Mouse (Mus musculus) neural tube, embryonic 14.5 days (tissue): ENCODE results near the gene Plcg1. TPM values are rescaled to one million over a fixed set of nuclear protein-coding genes. Genes with fewer than 3 reads are reported as not detected.
A peak's percentile ranks its signal among the peaks of the same experiment; 100 is the strongest.

Experiments used
- ATAC-seq: fragments of 200-750 bp; cut with Nextera tagmentation; 2 replicates; pipeline ENCODE4 v1.8.0; 2017; ENCODE audit warnings: low read depth, mild to moderate bottlenecking, moderate TSS enrichment, moderate library complexity
- H3K27ac ChIP-seq: fragments of 300-500 bp; sonication (generic); 2 replicates; pipeline ENCODE4 v1.5.1; 2014; ENCODE audit warnings: low read depth, mild to moderate bottlenecking, control low read depth, low read length, moderate library complexity, mixed read lengths
- H3K27me3 ChIP-seq: fragments of 300-500 bp; sonication (generic); 2 replicates; pipeline ENCODE4 v1.6.1; 2014; ENCODE audit warnings: low read length; ENCODE audit not compliant: control insufficient read depth, insufficient read depth
- H3K36me3 ChIP-seq: fragments of 300-500 bp; sonication (generic); 2 replicates; pipeline ENCODE4 v1.6.1; 2014; ENCODE audit warnings: low read length, mixed read lengths; ENCODE audit not compliant: control insufficient read depth, insufficient read depth
- H3K4me1 ChIP-seq: fragments of 300-500 bp; sonication (generic); 2 replicates; pipeline ENCODE4 v1.6.1; 2014; ENCODE audit warnings: low read length; ENCODE audit not compliant: control insufficient read depth, insufficient read depth
- H3K4me2 ChIP-seq: fragments of 300-500 bp; sonication (generic); 2 replicates; pipeline ENCODE4 v1.6.1; 2014; ENCODE audit warnings: mild to moderate bottlenecking, low read depth, low read length, control low read depth
- H3K4me3 ChIP-seq: fragments of 300-500 bp; sonication (generic); 2 replicates; pipeline ENCODE4 v1.5.1; 2014; ENCODE audit warnings: low read depth, low read length, control low read depth, mixed read lengths
- H3K9ac ChIP-seq: fragments of 300-500 bp; sonication (generic); replicated peaks from 2 replicates; pipeline ENCODE4 v1.6.1; 2014; ENCODE audit warnings: low read depth, mild to moderate bottlenecking, control low read depth, low read length, mixed read lengths
- H3K9me3 ChIP-seq: fragments of 300-500 bp; sonication (generic); 2 replicates; pipeline ENCODE4 v1.6.1; 2016; ENCODE audit warnings: low read length; ENCODE audit not compliant: control insufficient read depth
- WGBS: fragments of 180-500 bp; shearing (Covaris S2); extraction: QIAGEN DNeasy Blood & Tissue Kit; methylation state at CpG from one replicate; pipeline ENCODE4 v1.1.7; 2014; 5-methylcytosine and 5-hydroxymethylcytosine counted together
- polyA plus RNA-seq: library from polyadenylated mRNA; unstranded; fragments of >200 nt; fragmentation: Nextera tagmentation; extraction: Ambion mirVana; gene quantifications from 2 replicates; pipeline ENCODE4 v1.2.1, GENCODE M21; 2014

Gene Plcg1
- polyA plus RNA-seq, result 50.6 and 74.0 TPM in 2 replicates

DNA sequence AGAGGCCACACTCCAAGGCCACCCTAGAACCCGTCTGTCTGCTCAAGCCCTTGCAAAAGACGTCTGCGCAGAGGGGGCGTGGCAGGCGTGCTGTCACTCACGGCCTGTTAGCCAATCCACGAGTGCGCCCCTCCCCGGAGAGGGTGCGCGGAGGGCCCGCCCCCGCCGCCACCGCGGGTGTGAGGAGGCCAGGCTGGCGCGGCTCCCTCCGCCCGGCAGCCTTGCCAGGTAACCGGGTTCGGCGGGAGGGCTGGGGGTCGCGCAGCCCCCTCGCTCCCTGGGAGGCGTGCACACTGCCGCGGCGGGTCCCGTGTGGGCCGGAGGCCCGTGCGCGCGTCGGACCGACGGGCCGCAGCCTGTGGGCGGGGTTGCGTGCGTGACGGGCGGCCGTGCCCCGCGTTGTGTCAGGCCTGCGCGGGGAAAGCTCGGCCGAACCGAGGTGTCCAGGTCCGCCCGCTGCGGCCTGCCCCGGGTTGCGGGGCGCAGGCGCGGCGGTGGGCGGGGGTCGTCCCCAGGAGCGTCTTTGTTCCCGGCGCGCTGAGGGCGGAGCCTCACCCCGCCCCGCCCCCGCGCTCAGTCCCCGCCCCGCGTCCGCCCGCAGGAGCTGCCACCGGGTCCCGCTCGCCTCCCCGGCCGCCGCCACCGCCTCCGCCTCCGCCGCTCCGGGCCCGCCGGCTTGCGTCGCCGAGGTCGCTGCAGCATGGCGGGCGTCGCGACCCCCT lies at the start of gene Plcg1:
TSS of gene Plcg1 (plus strand) at position 184 of the 722 bp plus-strand sequence.
- H3K27ac ChIP-seq, result peak within 1 kb of the TSS; percentile 99
- ATAC-seq, result peak; percentile 94
- WGBS, result under 1% methylated on average over 52 of the region's 99 CpGs
- no peaks in the 10 kb centered on the region for H3K9me3 ChIP-seq
- H3K9ac ChIP-seq, result peak within 1 kb of the TSS; percentile 100
- H3K4me2 ChIP-seq, result peak within 1 kb of the TSS; percentile 82
- H3K27me3 ChIP-seq, result no peaks in the 10 kb centered on the region
- H3K4me1 ChIP-seq, result peaks cover 29% of the 10 kb centered on the region
- H3K4me3 ChIP-seq, result peak within 1 kb of the TSS; percentile 85
- no peaks in the 10 kb centered on the region; the same call in 1 of the 2 replicates for H3K36me3 ChIP-seq

- 72% methylated on average over 5 of the region's 5 CpGs for WGBS
- no peak for ATAC-seq
- H3K36me3 ChIP-seq, result peaks cover 50% of the 10 kb centered on the region
Measured at GRCm38 (mm10) chr2:160700271-160700670, 30.8 kb upstream of the Plcg1 start.

GRCm38 (mm10) chr2:160701603-160702002 lies 29.5 kb upstream of the Plcg1 start:
- H3K27me3 ChIP-seq, result no peaks in the 10 kb centered on the region
- H3K4me3 ChIP-seq, result no peak overlapping the region
- no peak overlapping the region for H3K27ac ChIP-seq
- WGBS, result 82% methylated on average over 3 of the region's 3 CpGs
- no peaks in the 10 kb centered on the region for H3K9me3 ChIP-seq
- no peaks in the 10 kb centered on the region for H3K4me1 ChIP-seq
- H3K9ac ChIP-seq, result no peak overlapping the region
- no peak overlapping the region for H3K4me2 ChIP-seq
- H3K36me3 ChIP-seq, result peaks cover 55% of the 10 kb centered on the region
- no peak for ATAC-seq

More at GRCm38 (mm10) chr2:160700271-160700670, 30.8 kb upstream of the Plcg1 start:
- no peaks in the 10 kb centered on the region for H3K4me1 ChIP-seq
- no peaks in the 10 kb centered on the region for H3K9me3 ChIP-seq
- no peak overlapping the region for H3K9ac ChIP-seq
- H3K27ac ChIP-seq, result no peak overlapping the region
- no peaks in the 10 kb centered on the region for H3K27me3 ChIP-seq
- no peak overlapping the region for H3K4me3 ChIP-seq
- no peak overlapping the region for H3K4me2 ChIP-seq

DNA sequence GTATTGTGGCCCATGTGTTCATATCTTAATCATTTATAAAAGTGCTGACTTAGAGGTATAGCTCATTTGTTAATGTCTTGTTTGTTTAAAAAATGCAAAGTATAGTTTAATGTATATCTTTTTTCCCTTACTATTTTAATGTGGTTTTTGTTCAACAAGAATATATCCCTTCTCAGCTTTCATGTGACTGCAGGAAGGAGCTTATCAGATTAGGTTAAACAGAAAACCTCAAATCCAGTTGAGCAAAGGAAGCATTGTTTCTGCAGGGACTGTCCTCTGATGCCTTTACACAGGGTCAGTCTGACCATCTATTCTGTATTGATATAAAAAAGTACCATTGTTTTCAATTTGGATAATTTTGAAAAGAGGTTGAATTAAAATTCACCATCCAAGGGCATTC lies 28.3 kb upstream of the Plcg1 start:
- no peaks in the 10 kb centered on the region for H3K27me3 ChIP-seq
- H3K9me3 ChIP-seq, result no peaks in the 10 kb centered on the region
- H3K4me3 ChIP-seq, result no peak overlapping the region
- ATAC-seq, result no peak
- no peak overlapping the region for H3K27ac ChIP-seq
- no peaks in the 10 kb centered on the region for H3K4me1 ChIP-seq
- no peak overlapping the region for H3K9ac ChIP-seq
- no peak overlapping the region for H3K4me2 ChIP-seq
- H3K36me3 ChIP-seq, result peaks cover 63% of the 10 kb centered on the region

DNA sequence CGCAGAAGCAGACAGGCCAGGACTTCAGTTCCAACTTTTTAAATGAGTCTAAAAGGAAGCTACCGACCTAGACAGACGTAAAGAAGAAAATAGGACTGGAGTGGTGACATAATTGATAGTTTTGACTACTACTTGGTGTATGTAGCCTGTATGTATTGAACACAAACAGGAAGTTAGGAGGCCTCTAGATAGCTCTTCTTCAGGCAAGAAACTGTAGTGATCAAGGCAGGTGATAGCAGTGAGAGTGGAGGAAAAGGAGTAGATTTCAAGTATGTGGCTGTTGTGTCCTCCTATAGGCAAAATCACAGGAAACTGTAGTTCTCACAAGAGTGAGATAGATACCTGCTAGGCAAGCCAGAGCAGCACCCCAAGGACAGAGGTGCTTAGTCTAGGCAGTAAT lies 23.4 kb upstream of the Plcg1 start:
- H3K36me3 ChIP-seq, result peaks cover 54% of the 10 kb centered on the region
- 79% methylated on average over 3 of the region's 3 CpGs for WGBS

DNA sequence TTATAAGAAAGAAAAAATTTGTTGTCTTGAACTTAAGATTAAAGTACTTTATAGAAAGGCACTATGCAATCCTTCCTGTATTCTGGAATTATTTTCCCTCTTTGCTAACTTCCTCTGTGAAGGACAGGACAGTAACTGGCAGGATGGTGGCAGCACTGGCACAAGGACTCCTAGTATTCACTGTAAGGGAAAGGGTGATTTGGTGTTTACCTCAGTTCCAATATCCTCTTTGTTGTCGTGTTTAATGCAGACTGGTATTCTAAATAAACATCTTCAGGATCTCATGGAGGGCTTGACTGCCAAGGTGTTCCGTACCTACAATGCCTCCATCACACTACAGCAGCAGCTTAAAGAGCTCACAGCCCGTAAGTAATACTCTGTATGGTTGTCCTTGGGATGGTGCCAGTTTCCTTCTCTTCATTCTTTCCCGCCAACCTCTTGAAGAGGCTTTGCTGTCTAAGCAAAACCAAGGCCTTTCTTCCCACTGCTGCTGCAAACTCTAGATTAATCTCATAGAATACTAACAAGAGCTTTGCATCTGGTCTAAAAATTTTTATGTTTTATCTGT lies 15.6 kb upstream of the Plcg1 start:
- ATAC-seq, result no peak
- H3K9ac ChIP-seq, result no peak overlapping the region
- H3K27me3 ChIP-seq, result no peaks in the 10 kb centered on the region
- H3K4me3 ChIP-seq, result no peak overlapping the region
- H3K4me2 ChIP-seq, result no peak overlapping the region
- H3K9me3 ChIP-seq, result no peaks in the 10 kb centered on the region
- no peaks in the 10 kb centered on the region for H3K4me1 ChIP-seq
- H3K36me3 ChIP-seq, result peaks cover 61% of the 10 kb centered on the region
- WGBS, result 70% methylated on average over 4 of the region's 4 CpGs
- H3K27ac ChIP-seq, result no peak overlapping the region

More for the DNA sequence above, 23.4 kb upstream of the Plcg1 start:
- Histone ChIP-seq H3K4me3 (no peak overlapping the region), H3K27me3 (no peaks in the 10 kb centered on the region), H3K9ac (no peak overlapping the region), H3K27ac (no peak overlapping the region), H3K4me1 (no peaks in the 10 kb centered on the region), H3K4me2 (no peak overlapping the region), H3K9me3 (no peaks in the 10 kb centered on the region)
- no peak for ATAC-seq

- ATAC-seq, result no peak
- 81% methylated on average over 5 of the region's 5 CpGs for WGBS
- H3K36me3 ChIP-seq, result peaks cover 71% of the 10 kb centered on the region
Measured at GRCm38 (mm10) chr2:160717269-160717668, 13.8 kb upstream of the Plcg1 start.

DNA sequence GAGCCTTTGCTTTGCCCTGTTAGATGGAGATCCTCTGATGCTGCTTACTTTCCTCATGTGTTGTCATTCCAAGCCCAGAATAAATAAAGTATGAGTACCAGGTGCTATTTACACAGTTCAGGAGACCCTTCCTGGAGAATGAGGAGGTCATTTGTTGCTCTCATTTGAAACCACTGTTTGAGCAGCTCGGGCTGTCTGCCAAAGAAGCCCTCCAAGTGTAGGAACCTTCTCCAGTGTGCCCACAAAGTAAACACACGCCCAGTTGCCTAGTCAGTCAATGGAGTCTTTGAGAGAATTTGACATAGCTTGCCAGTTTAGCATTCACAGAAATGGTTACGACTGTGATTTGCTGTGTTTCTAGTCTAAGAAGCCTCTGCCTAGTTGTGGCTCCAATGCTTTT lies 12.3 kb upstream of the Plcg1 start:
- H3K9me3 ChIP-seq, result no peaks in the 10 kb centered on the region
- no peak overlapping the region for H3K9ac ChIP-seq
- 79% methylated on average over 3 of the region's 3 CpGs for WGBS
- no peak overlapping the region for H3K4me3 ChIP-seq
- no peaks in the 10 kb centered on the region for H3K4me1 ChIP-seq
- no peak overlapping the region for H3K4me2 ChIP-seq
- no peak overlapping the region for H3K27ac ChIP-seq
- no peaks in the 10 kb centered on the region for H3K27me3 ChIP-seq
- H3K36me3 ChIP-seq, result peaks cover 72% of the 10 kb centered on the region
- ATAC-seq, result no peak

More at GRCm38 (mm10) chr2:160717269-160717668, 13.8 kb upstream of the Plcg1 start:
- H3K4me2 ChIP-seq, result no peak overlapping the region
- H3K9ac ChIP-seq, result no peak overlapping the region
- H3K27me3 ChIP-seq, result no peaks in the 10 kb centered on the region
- H3K4me1 ChIP-seq, result no peaks in the 10 kb centered on the region
- no peak overlapping the region for H3K4me3 ChIP-seq
- no peak overlapping the region for H3K27ac ChIP-seq
- H3K9me3 ChIP-seq, result no peaks in the 10 kb centered on the region

DNA sequence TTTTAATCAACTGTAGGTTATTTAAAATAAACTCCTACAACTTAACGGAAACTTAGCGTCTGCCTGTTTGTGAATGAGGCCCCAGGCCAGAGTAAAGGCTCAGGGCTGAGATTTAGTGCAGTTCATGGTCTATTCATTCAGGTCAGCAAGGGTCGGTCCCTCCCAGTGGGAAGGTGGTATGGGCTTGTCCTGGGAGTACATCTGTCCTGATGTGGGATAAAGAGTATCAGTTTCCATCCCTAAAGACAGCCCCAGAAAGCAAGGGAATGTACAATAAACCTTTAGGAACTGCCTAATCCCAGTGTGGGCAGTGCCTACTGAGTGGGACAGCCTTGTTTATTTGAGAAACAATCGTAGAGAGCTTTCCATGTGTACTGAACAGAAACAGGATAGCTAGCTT lies 8.4 kb upstream of the Plcg1 start:
- 74% methylated on average over 4 of the region's 4 CpGs for WGBS
- Histone ChIP-seq H3K4me3 (no peak overlapping the region), H3K27me3 (no peaks in the 10 kb centered on the region), H3K4me1 (no peaks in the 10 kb centered on the region), H3K4me2 (no peak overlapping the region), H3K9ac (no peak overlapping the region), H3K27ac (no peak overlapping the region), H3K36me3 (peaks cover 51% of the 10 kb centered on the region), H3K9me3 (no peaks in the 10 kb centered on the region)
- no peak for ATAC-seq
